Mouse (Mus musculus): Measurements from ENCODE around the gene Slc30a2.

GRCm38 (mm10) chr4:134351329-134352260 is 8.6 kb downstream of the Slc30a2 start:
- TF ChIP-seq CTCF (IDR thresholded peaks at IDR 0.05; ENCODE audit: low read depth) (no peak), EP300 (IDR thresholded peaks at IDR 0.05; ENCODE audit: low read depth) (no peak)

Measured in heart, postnatal 0 days (tissue).